Comparison of ENCODE assay signal across 7 mouse cellular contexts in the genomic region with DNA sequence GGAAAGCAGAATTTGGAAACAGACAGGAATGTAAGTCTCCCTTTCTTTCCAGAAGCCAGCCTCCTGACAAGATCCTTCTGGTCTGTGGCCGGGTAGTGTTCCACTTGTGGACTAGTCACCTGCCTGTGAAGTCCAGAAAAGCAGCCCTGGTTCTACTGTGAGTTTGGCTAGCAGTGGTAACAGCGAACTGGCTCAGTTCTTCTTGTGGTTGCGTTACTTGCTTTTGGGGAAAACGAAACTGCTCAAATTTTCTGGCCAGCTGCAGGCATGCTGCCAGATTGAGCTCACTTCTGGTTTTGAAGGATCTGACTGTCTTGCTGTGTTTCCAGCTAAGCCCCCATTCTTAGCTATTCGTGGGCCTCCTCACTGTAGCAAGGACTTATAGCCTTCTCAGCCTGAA. TPM values are rescaled to one million over a fixed set of nuclear protein-coding genes. Genes with fewer than 3 reads are reported as not detected.
DNase-seq lines count a peak whose midpoint lies in the region; ATAC-seq and TF ChIP-seq lines count a peak whose summit lies in the region.

Slfn8 (minus strand) TSS at position 190 of the 400 bp plus-strand sequence.

- intact Hi-C loops in heart, postnatal 25 days (cut with DNase I), result no loop called here

- H3K9ac ChIP-seq in hindbrain, embryonic 13.5 days, result no peak within 1 kb of the TSS

- no peak within 1 kb of the TSS for H3K4me2 ChIP-seq in hindbrain, embryonic 13.5 days

- no peak for ATAC-seq in hindbrain, embryonic 13.5 days (ENCODE audit: low FRiP score)
- ATAC-seq in frontal cortex, adult (ENCODE audit: low TSS enrichment), result no peak

- H3K27ac ChIP-seq in testis, adult 2 months (ENCODE audit: control insufficient read depth, insufficient read depth, low read depth, low read length), result no peak within 1 kb of the TSS
- peak within 1 kb of the TSS; percentile 93 for H3K27ac ChIP-seq in bone marrow, adult 2 months (ENCODE audit: control insufficient read depth, insufficient read depth, low read depth, low read length, poor library complexity)
- H3K27ac ChIP-seq in hindbrain, embryonic 13.5 days, result no peak within 1 kb of the TSS

- TF ChIP-seq POLR2A in testis, adult 2 months (IDR thresholded peaks at IDR 0.05; ENCODE audit: control insufficient read depth, low read depth, low read length), result no peak
- TF ChIP-seq POLR2A in bone marrow, adult 2 months (IDR thresholded peaks at IDR 0.05; ENCODE audit: borderline replicate concordance, control insufficient read depth, low read depth, low read length), result no peak

- 2% methylated on average over 5 of the region's 5 CpGs for WGBS in bone marrow, adult 2 months
- 82% methylated on average over 5 of the region's 5 CpGs for WGBS in hindbrain, embryonic 13.5 days

- H3K36me3 ChIP-seq in testis, adult 2 months (ENCODE audit: control insufficient read depth, insufficient read depth, low read length), result no peaks in the 10 kb centered on the region
- no peaks in the 10 kb centered on the region for H3K36me3 ChIP-seq in hindbrain, embryonic 13.5 days

- H3K4me1 ChIP-seq in testis, adult 2 months (ENCODE audit: control insufficient read depth, insufficient read depth, low read length), result peaks cover 2% of the 10 kb centered on the region; the same call in 1 of the 2 replicates
- H3K4me1 ChIP-seq in bone marrow, adult 2 months (ENCODE audit: control insufficient read depth, insufficient read depth, low read length), result no peaks in the 10 kb centered on the region; the same call in 1 of the 2 replicates
- H3K4me1 ChIP-seq in hindbrain, embryonic 13.5 days (replicated peaks), result no peaks in the 10 kb centered on the region

- TF ChIP-seq CTCF in testis, adult 2 months (IDR thresholded peaks at IDR 0.05; ENCODE audit: control insufficient read depth, insufficient read depth, insufficient replicate concordance, low read depth, low read length), result no peak
- TF ChIP-seq CTCF in bone marrow, adult 2 months (IDR thresholded peaks at IDR 0.05; ENCODE audit: control insufficient read depth, insufficient read depth, low read length), result no peak

- H3K9me3 ChIP-seq in hindbrain, embryonic 13.5 days, result no peaks in the 10 kb centered on the region

- no peaks in the 10 kb centered on the region for H3K27me3 ChIP-seq in testis, adult 2 months (ENCODE audit: control insufficient read depth, insufficient read depth, low read length)
- no peaks in the 10 kb centered on the region for H3K27me3 ChIP-seq in hindbrain, embryonic 13.5 days

- H3K4me3 ChIP-seq in testis, adult 2 months (ENCODE audit: control insufficient read depth, low read depth, low read length), result peak within 1 kb of the TSS; percentile 27; the same call in 1 of the 2 replicates
- peak within 1 kb of the TSS; percentile 82 for H3K4me3 ChIP-seq in bone marrow, adult 2 months (replicated peaks; ENCODE audit: control insufficient read depth, low read depth, low read length)
- no peak within 1 kb of the TSS for H3K4me3 ChIP-seq in hindbrain, embryonic 13.5 days

- no peak for DNase-seq in testis, postnatal 14 days (ENCODE audit: low spot score)
- DNase-seq in heart, postnatal 25 days (ENCODE audit: low spot score), result peak; percentile 25
- peak; percentile 51 to 52 for DNase-seq in monocyte, adult 2 months (ENCODE audit: low read depth in 1 of 2, low spot score in 2 of 2)

RNA-seq across cellular contexts. Expression of gene Slfn8, which starts in this region (rescaled TPM):
- polyA plus RNA-seq in testis, adult 2 months (2012; rRNA removed), result 0.19 TPM in 1 of 2 replicates, not detected in the other
- 6.5 and 13.7 TPM in 2 replicates for polyA plus RNA-seq in bone marrow, adult 2 months (2011; ENCODE audit: insufficient read depth, insufficient read length, low replicate concordance, missing spikeins)
- under 1 TPM; 0.55 to 0.89 TPM for total RNA-seq in heart, postnatal 25 days (2021)
- polyA plus RNA-seq in hindbrain, embryonic 13.5 days (2015; fragmentation: Nextera tagmentation; extraction: Ambion mirVana), result 0.10 and 0.35 TPM in 2 replicates

Comparison
In these comparisons a context has a peak if more than half of its experiments do, and no peak if none do; other contexts are left out.
1. Peak in DNase-seq in heart, postnatal 25 days; RNA of the gene not detected or under 1 TPM.